Comparison of ENCODE assay signal across 24 mouse cellular contexts in genomic region chr12:40594161-40594560, GRCm38 (mm10).
"Had no signal": no experiment of that assay in that cellular context is flagged by ENCODE, and none has a peak within 500 bp of the region (broad histone marks: within the 10 kb centered on the region; RNA-seq: fewer than 3 reads in every experiment).

No protein-coding gene starts in this region.

- H3K27ac ChIP-seq: heart, embryonic 10.5 days; hindbrain, embryonic 10.5 days; hindbrain, embryonic 12.5 days; hindbrain, embryonic 14.5 days; intestine, embryonic 15.5 days; limb, embryonic 13.5 days; limb, embryonic 15.5 days; liver, embryonic 12.5 days; liver, embryonic 14.5 days had no signal

- H3K9me3 ChIP-seq: heart, embryonic 10.5 days; heart, embryonic 12.5 days; hindbrain, embryonic 10.5 days; hindbrain, embryonic 12.5 days; intestine, embryonic 15.5 days; limb, embryonic 13.5 days; limb, embryonic 15.5 days; liver, embryonic 12.5 days had no signal

- DNase-seq: gastrocnemius, postnatal 25 days; heart, postnatal 10 days; heart, postnatal 4 days; kidney, adult 18-20 months; kidney, adult 8-10 months; kidney, postnatal 10 days; kidney, postnatal 25 days; kidney, postnatal 4 days; layer of hippocampus, adult 9-11 months; layer of hippocampus, postnatal 36 days; left cerebral cortex, postnatal 4 days had no signal

- H3K27me3 ChIP-seq: heart, embryonic 12.5 days; hindbrain, embryonic 12.5 days; intestine, embryonic 15.5 days; limb, embryonic 13.5 days; limb, embryonic 15.5 days; liver, embryonic 12.5 days had no signal

- H3K4me2 ChIP-seq: heart, embryonic 12.5 days; hindbrain, embryonic 12.5 days; hindbrain, embryonic 14.5 days; intestine, embryonic 15.5 days; limb, embryonic 13.5 days; limb, embryonic 15.5 days; liver, embryonic 12.5 days had no signal

- H3K4me1 ChIP-seq: hindbrain, embryonic 10.5 days; hindbrain, embryonic 12.5 days; intestine, embryonic 15.5 days; limb, embryonic 13.5 days; limb, embryonic 15.5 days; liver, embryonic 12.5 days had no signal

- H3K36me3 ChIP-seq: heart, embryonic 10.5 days; heart, embryonic 12.5 days; hindbrain, embryonic 10.5 days; hindbrain, embryonic 12.5 days; intestine, embryonic 15.5 days; limb, embryonic 13.5 days; limb, embryonic 15.5 days; liver, embryonic 12.5 days had no signal

- H3K4me3 ChIP-seq: heart, embryonic 10.5 days; heart, embryonic 12.5 days; hindbrain, embryonic 10.5 days; hindbrain, embryonic 12.5 days; intestine, embryonic 15.5 days; limb, embryonic 13.5 days; limb, embryonic 15.5 days; liver, embryonic 12.5 days had no signal

- H3K9ac ChIP-seq: heart, embryonic 12.5 days; hindbrain, embryonic 12.5 days; hindbrain, embryonic 14.5 days; intestine, embryonic 15.5 days; limb, embryonic 13.5 days; limb, embryonic 15.5 days; liver, embryonic 12.5 days; liver, embryonic 14.5 days had no signal

- ATAC-seq: hindbrain, embryonic 16.5 days; inflammation-experienced regulatory T-cells, adult 6 months; intestine, embryonic 15.5 days; intestine, postnatal 0 days; liver, embryonic 12.5 days had no signal
